Comparison of ENCODE assay signal across 20 mouse cellular contexts in genomic region chr7:24983396-24983795, GRCm38 (mm10). TPM values are rescaled to one million over a fixed set of nuclear protein-coding genes. Genes with fewer than 3 reads are reported as not detected.
"Had no signal": no experiment of that assay in that cellular context is flagged by ENCODE, and none has a peak within 500 bp of the region (broad histone marks: within the 10 kb centered on the region; RNA-seq: fewer than 3 reads in every experiment).

No protein-coding gene starts in this region.

- ATAC-seq: lung, postnatal 0 days; midbrain, embryonic 13.5 days; midbrain, embryonic 15.5 days had no signal

- H3K36me3 ChIP-seq: lung, embryonic 15.5 days; stomach, embryonic 15.5 days had no signal

- H3K9me3 ChIP-seq: lung, embryonic 15.5 days; midbrain, embryonic 15.5 days; neural tube, embryonic 12.5 days; stomach, embryonic 15.5 days had no signal

- DNase-seq: lung, adult 2 months; lung, postnatal 14 days; lung, postnatal 36 days; right cerebral cortex, postnatal 14 days; thymus, adult 2 months; thymus, postnatal 25 days; thymus, postnatal 4 days had no signal

- H3K9ac ChIP-seq: lung, embryonic 15.5 days; midbrain, embryonic 13.5 days; midbrain, embryonic 15.5 days; neural tube, embryonic 12.5 days; stomach, embryonic 15.5 days had no signal

- H3K27me3 ChIP-seq: lung, embryonic 15.5 days; midbrain, embryonic 13.5 days; midbrain, embryonic 15.5 days; neural tube, embryonic 12.5 days; stomach, embryonic 15.5 days had no signal

- H3K4me3 ChIP-seq: lung, embryonic 15.5 days; midbrain, embryonic 13.5 days; midbrain, embryonic 15.5 days; neural tube, embryonic 12.5 days; stomach, embryonic 15.5 days had no signal

- H3K4me1 ChIP-seq: lung, embryonic 15.5 days; midbrain, embryonic 13.5 days; midbrain, embryonic 15.5 days; neural tube, embryonic 12.5 days; stomach, embryonic 15.5 days had no signal

- H3K27ac ChIP-seq: lung, embryonic 15.5 days; macrophage; midbrain, embryonic 13.5 days; midbrain, embryonic 15.5 days; neural tube, embryonic 12.5 days; stomach, embryonic 15.5 days; stomach, postnatal 0 days had no signal

RNA-seq across cellular contexts. Expression of gene Gm4881, which starts 39.1 kb away (rescaled TPM):
- total RNA-seq: megakaryocyte progenitor cell, adult 5-6 weeks; monocyte, adult 5-6 weeks; neutrophil, adult 5-6 weeks had no signal
- polyA plus RNA-seq: lung, adult 2 months; lung, embryonic 15.5 days; lung, postnatal 0 days; macrophage; spleen, adult 2 months; stomach, embryonic 15.5 days; stomach, postnatal 0 days; urinary bladder, adult 2 months had no signal
